In genomic region chr9:45412287-45412686, GRCm38 (mm10) we compare ENCODE assay signal across 8 mouse cellular contexts. TPM values are rescaled to one million over a fixed set of nuclear protein-coding genes. Genes with fewer than 3 reads are reported as not detected.
A peak's percentile ranks its signal among the peaks of the same experiment; 100 is the strongest.
DNase-seq lines count a peak whose midpoint lies in the region; ATAC-seq and TF ChIP-seq lines count a peak whose summit lies in the region.

No protein-coding gene starts in this region.

- ATAC-seq in heart, embryonic 12.5 days (ENCODE audit: insufficient number of reproducible peaks, low FRiP score): 0 out of 2 replicates have a peak, but pooled peaks have one; percentile 13
- peak; percentile 26; the same call in 1 of the 2 replicates for ATAC-seq in kidney, embryonic 15.5 days (replicated peaks; ENCODE audit: low FRiP score)
- peak; percentile 51 for ATAC-seq in limb, embryonic 14.5 days (ENCODE audit: low FRiP score, low read depth)

- no peak overlapping the region for H3K27ac ChIP-seq in embryonic fibroblast, embryonic 13.5 days (ENCODE audit: insufficient read depth, low read length)
- H3K27ac ChIP-seq in heart, embryonic 12.5 days (ENCODE audit: poor library complexity, severe bottlenecking): no peak overlapping the region
- H3K27ac ChIP-seq in kidney, embryonic 15.5 days: peak overlapping the region; percentile 70
- H3K27ac ChIP-seq in limb, embryonic 14.5 days (replicated peaks; ENCODE audit: low read depth, low read length): no peak overlapping the region

- H3K4me3 ChIP-seq in C2C12 (ENCODE audit: insufficient read depth, poor library complexity, severe bottlenecking): no peak overlapping the region
- no peak overlapping the region for H3K4me3 ChIP-seq in embryonic fibroblast, embryonic 13.5 days (ENCODE audit: insufficient read depth, low read length)
- H3K4me3 ChIP-seq in heart, embryonic 12.5 days: no peak overlapping the region
- peak overlapping the region; percentile 23 for H3K4me3 ChIP-seq in kidney, embryonic 15.5 days (replicated peaks)
- peak overlapping the region; percentile 8; the same call in 1 of the 2 replicates for H3K4me3 ChIP-seq in limb, embryonic 14.5 days (replicated peaks; ENCODE audit: low read length)

- peak; percentile 36 for TF ChIP-seq CTCF in C2C12 (IDR thresholded peaks at IDR 0.05; ENCODE audit: control insufficient read depth, insufficient read depth, insufficient read length)
- peak; percentile 66; the same call in 1 of the 2 replicates for TF ChIP-seq CTCF in embryonic fibroblast, embryonic 13.5 days (IDR thresholded peaks at IDR 0.05; ENCODE audit: borderline replicate concordance, insufficient read depth, low read length)

- H3K27me3 ChIP-seq in C2C12 (ENCODE audit: control insufficient read depth, insufficient read depth, insufficient read length): no peaks in the 10 kb centered on the region
- peaks cover 29% of the 10 kb centered on the region for H3K27me3 ChIP-seq in heart, embryonic 12.5 days (replicated peaks)
- no peaks in the 10 kb centered on the region for H3K27me3 ChIP-seq in kidney, embryonic 15.5 days
- H3K27me3 ChIP-seq in limb, embryonic 14.5 days (ENCODE audit: control insufficient read depth, insufficient read depth, low read length): no peaks in the 10 kb centered on the region

- no peaks in the 10 kb centered on the region for H3K79me2 ChIP-seq in C2C12 (ENCODE audit: control insufficient read depth, insufficient read depth)

- no peak overlapping the region for H3K9ac ChIP-seq in heart, embryonic 12.5 days
- no peak overlapping the region for H3K9ac ChIP-seq in kidney, embryonic 15.5 days
- no peak overlapping the region for H3K9ac ChIP-seq in limb, embryonic 14.5 days (ENCODE audit: low read depth, low read length, severe bottlenecking)

- DNase-seq in adrenal gland, postnatal 4 days (ENCODE audit: low spot score in 2 of 2): peak; percentile 75 to 81
- peak; percentile 86 for DNase-seq in limb, embryonic 14.5 days (ENCODE audit: low spot score)
- peak; percentile 57 to 80 for DNase-seq in monocyte, adult 2 months (ENCODE audit: low read depth in 1 of 2, low spot score in 2 of 2)
- peak; percentile 71 to 79 for DNase-seq in spleen, postnatal 36 days (ENCODE audit: low spot score in 2 of 2)

- no peaks in the 10 kb centered on the region for H3K4me1 ChIP-seq in embryonic fibroblast, embryonic 13.5 days (ENCODE audit: control insufficient read depth, insufficient read depth, low read length)
- H3K4me1 ChIP-seq in heart, embryonic 12.5 days (replicated peaks): 0 out of 2 replicates have a peak, but pooled peaks cover 5% of the 10 kb centered on the region
- H3K4me1 ChIP-seq in kidney, embryonic 15.5 days: peaks cover 22% of the 10 kb centered on the region
- no peaks in the 10 kb centered on the region for H3K4me1 ChIP-seq in limb, embryonic 14.5 days (ENCODE audit: control insufficient read depth, insufficient read depth, low read length)

- TF ChIP-seq POLR2A in embryonic fibroblast, embryonic 13.5 days (IDR thresholded peaks at IDR 0.05; ENCODE audit: low read depth, low read length): no peak
- TF ChIP-seq POLR2A in limb, embryonic 14.5 days (IDR thresholded peaks at IDR 0.05; ENCODE audit: borderline replicate concordance, extremely low read depth, insufficient read depth, insufficient read length): no peak

- no peak overlapping the region for H3ac ChIP-seq in C2C12 (ENCODE audit: control insufficient read depth, insufficient read length, low read depth)

- H3K9me3 ChIP-seq in heart, embryonic 12.5 days (replicated peaks): no peaks in the 10 kb centered on the region
- H3K9me3 ChIP-seq in kidney, embryonic 15.5 days (replicated peaks): no peaks in the 10 kb centered on the region
- no peaks in the 10 kb centered on the region for H3K9me3 ChIP-seq in limb, embryonic 14.5 days (ENCODE audit: control insufficient read depth, low read length)

- no peaks in the 10 kb centered on the region for H3K79me3 ChIP-seq in C2C12 (ENCODE audit: low read depth)

- no peaks in the 10 kb centered on the region for H3K36me3 ChIP-seq in C2C12 (ENCODE audit: control insufficient read depth, insufficient read depth)
- H3K36me3 ChIP-seq in heart, embryonic 12.5 days: no peaks in the 10 kb centered on the region
- H3K36me3 ChIP-seq in kidney, embryonic 15.5 days: no peaks in the 10 kb centered on the region
- no peaks in the 10 kb centered on the region for H3K36me3 ChIP-seq in limb, embryonic 14.5 days (ENCODE audit: control insufficient read depth, insufficient read depth, low read length)

- peak overlapping the region; percentile 31 for H3K4me2 ChIP-seq in heart, embryonic 12.5 days
- peak overlapping the region; percentile 50 for H3K4me2 ChIP-seq in kidney, embryonic 15.5 days
- H3K4me2 ChIP-seq in limb, embryonic 14.5 days (replicated peaks; ENCODE audit: low read depth, low read length, severe bottlenecking): peak overlapping the region; percentile 48

- 5% methylated on average over 10 of the region's 10 CpGs for WGBS in heart, embryonic 12.5 days
- WGBS in kidney, embryonic 15.5 days: 5% methylated on average over 10 of the region's 10 CpGs
- 6% methylated on average over 10 of the region's 10 CpGs for WGBS in limb, embryonic 14.5 days

TF ChIP-seq in C2C12, 6 proteins besides CTCF, POLR2A, EP300 and RAD21:
- TF ChIP-seq FOSL1 (IDR thresholded peaks at IDR 0.05; ENCODE audit: insufficient read depth, low read length, poor library complexity, severe bottlenecking): no peak
- no peak for TF ChIP-seq MYOG (IDR thresholded peaks at IDR 0.05; ENCODE audit: control insufficient read depth, extremely low read depth, insufficient read length)
- no peak for TF ChIP-seq MYOD1 (IDR thresholded peaks at IDR 0.05; ENCODE audit: control insufficient read depth, insufficient read length, low read depth)
- TF ChIP-seq USF1 (IDR thresholded peaks at IDR 0.05; ENCODE audit: low read depth): no peak
- TF ChIP-seq MAX (IDR thresholded peaks at IDR 0.05): no peak
- TF ChIP-seq CEBPB (IDR thresholded peaks at IDR 0.05; ENCODE audit: low read depth): no peak
TF ChIP-seq in C2C12: peak in this region for 0.

RNA-seq across cellular contexts. Expression of gene Fxyd2, which starts 12.8 kb away (rescaled TPM):
- polyA plus RNA-seq in C2C12 (2012; fragmentation: generic; extraction: Trizol): not detected
- total RNA-seq in adrenal gland, postnatal 4 days (2021): 100 to 1,000 TPM in 1 of 2 experiments, 1 to 10 TPM in 1; 8.6 to 119 TPM
- polyA plus RNA-seq in embryonic fibroblast, embryonic 13.5 days (2011; ENCODE audit: insufficient read length, low read depth, missing spikeins): not detected in 2 replicates
- polyA plus RNA-seq in heart, embryonic 12.5 days (2016; fragmentation: Nextera tagmentation; extraction: Ambion mirVana): 1.4 and 2.2 TPM in 2 replicates
- 451 and 476 TPM in 2 replicates for polyA plus RNA-seq in kidney, embryonic 15.5 days (2015; fragmentation: Nextera tagmentation; extraction: Ambion mirVana)
- 6.0 and 8.5 TPM in 2 replicates for polyA plus RNA-seq in limb, embryonic 14.5 days (2012; rRNA removed)
- polyA plus RNA-seq in limb, embryonic 14.5 days (2014; fragmentation: Nextera tagmentation; extraction: Ambion mirVana): 6.1 and 7.6 TPM in 2 replicates

RNA-seq across cellular contexts. Expression of gene Dscaml1, which starts 14.1 kb away (rescaled TPM):
- polyA plus RNA-seq in C2C12 (2012; fragmentation: generic; extraction: Trizol): not detected
- 1 to 10 TPM; 2.3 to 2.5 TPM for total RNA-seq in adrenal gland, postnatal 4 days (2021)
- polyA plus RNA-seq in embryonic fibroblast, embryonic 13.5 days (2011; ENCODE audit: insufficient read length, low read depth, missing spikeins): not detected in 2 replicates
- 0.05 and 0.09 TPM in 2 replicates for polyA plus RNA-seq in heart, embryonic 12.5 days (2016; fragmentation: Nextera tagmentation; extraction: Ambion mirVana)
- polyA plus RNA-seq in kidney, embryonic 15.5 days (2015; fragmentation: Nextera tagmentation; extraction: Ambion mirVana): 0.13 and 0.30 TPM in 2 replicates
- 1.0 and 1.3 TPM in 2 replicates for polyA plus RNA-seq in limb, embryonic 14.5 days (2012; rRNA removed)
- 0.40 and 0.43 TPM in 2 replicates for polyA plus RNA-seq in limb, embryonic 14.5 days (2014; fragmentation: Nextera tagmentation; extraction: Ambion mirVana)

RNA-seq across cellular contexts. Expression of gene Fxyd6, which starts 42.3 kb away (rescaled TPM):
- not detected for polyA plus RNA-seq in C2C12 (2012; fragmentation: generic; extraction: Trizol)
- 100 to 1,000 TPM; 123 to 137 TPM for total RNA-seq in adrenal gland, postnatal 4 days (2021)
- polyA plus RNA-seq in embryonic fibroblast, embryonic 13.5 days (2011; ENCODE audit: insufficient read length, low read depth, missing spikeins): 4.0 and 20.6 TPM in 2 replicates
- polyA plus RNA-seq in heart, embryonic 12.5 days (2016; fragmentation: Nextera tagmentation; extraction: Ambion mirVana): 30.8 and 33.4 TPM in 2 replicates
- polyA plus RNA-seq in kidney, embryonic 15.5 days (2015; fragmentation: Nextera tagmentation; extraction: Ambion mirVana): 178 and 187 TPM in 2 replicates
- polyA plus RNA-seq in limb, embryonic 14.5 days (2012; rRNA removed): 97.4 and 120 TPM in 2 replicates
- 82.7 and 94.3 TPM in 2 replicates for polyA plus RNA-seq in limb, embryonic 14.5 days (2014; fragmentation: Nextera tagmentation; extraction: Ambion mirVana)

Comparison
In these comparisons a context has a peak if more than half of its experiments do, and no peak if none do; other contexts are left out.
1. H3K4me3 ChIP-seq: peak in kidney, embryonic 15.5 days (single experiment) and limb, embryonic 14.5 days (single experiment); none in C2C12 (single experiment), embryonic fibroblast, embryonic 13.5 days (single experiment) and heart, embryonic 12.5 days (single experiment).
2. RNA of gene Fxyd2, which starts 12.8 kb away (polyA plus RNA-seq): 451 to 476 TPM in kidney, embryonic 15.5 days; 6.0 to 8.5 TPM in limb, embryonic 14.5 days, 1.4 to 2.2 TPM in heart, embryonic 12.5 days, not detected in embryonic fibroblast, embryonic 13.5 days and not detected in C2C12 (single experiment); every median in the first group is over 10 times any median in the second.
3. Peak in every context shown above with its lines, with median percentiles within 50 percentile points of each other: DNase-seq, ATAC-seq and H3K4me2 ChIP-seq.